Mouse (Mus musculus): ENCODE data around the gene Adam33. TPM values are rescaled to one million over a fixed set of nuclear protein-coding genes. Genes with fewer than 3 reads are reported as not detected.

Adam33 gene
- not detected for total RNA-seq (2023)

GRCm38 (mm10) chr2:131063404-131063864 is at the start of gene Adam33:
Gene Adam33, minus strand, starts transcription at chr2:131063814.

GRCm38 (mm10) chr2:131086667-131087390 is 23.2 kb upstream of the Adam33 start, which contains the start of gene Siglec1:
Gene Siglec1, minus strand, starts transcription at chr2:131086765.

GRCm38 (mm10) chr2:131042988-131043387 is 20.6 kb downstream of the Adam33 start, which contains the start of gene Gfra4:
Gene Gfra4, minus strand, starts transcription at chr2:131043088.

Other genes with a start within 250 kb of the Adam33 start
- 28.9 TPM for gene 4930402H24Rik, start 157.4 kb downstream of the Adam33 start, total RNA-seq (2023)
- 21.3 TPM for gene Atrn, start 157.3 kb downstream of the Adam33 start, total RNA-seq (2023)
- not detected for gene Gfra4, start 20.7 kb downstream of the Adam33 start, total RNA-seq (2023)
- 0.21 TPM for gene Siglec1, start 23.0 kb upstream of the Adam33 start, total RNA-seq (2023)
- not detected for gene Hspa12b, start 63.5 kb upstream of the Adam33 start, total RNA-seq (2023)
- gene Gm11037, start 69.7 kb upstream of the Adam33 start, total RNA-seq (2023), result not detected
- 18.0 TPM for gene 1700037H04Rik, start 96.3 kb upstream of the Adam33 start, total RNA-seq (2023)
- 21.4 TPM for gene Cenpb, start 116.3 kb upstream of the Adam33 start, total RNA-seq (2023)
- 53.7 TPM for gene Cdc25b, start 123.1 kb upstream of the Adam33 start, total RNA-seq (2023)
- 1.6 TPM for gene Spef1, start 123.5 kb upstream of the Adam33 start, total RNA-seq (2023)
- gene Ap5s1, start 143.3 kb upstream of the Adam33 start, total RNA-seq (2023), result 11.9 TPM
- 19.8 TPM for gene Mavs, start 170.2 kb upstream of the Adam33 start, total RNA-seq (2023)
- gene Pank2, start 198.7 kb upstream of the Adam33 start, total RNA-seq (2023), result 59.6 TPM